Mouse (Mus musculus): ENCODE results near the gene Cd36.

- TF ChIP-seq E2F4 (IDR thresholded peaks at IDR 0.05; ENCODE audit: insufficient read depth) (no peak), MYOD1 (IDR thresholded peaks at IDR 0.05; ENCODE audit: control insufficient read depth in 1 of 3, insufficient read length in 2 of 3, low read depth in 2 of 3) (no peak), POLR2A (IDR thresholded peaks at IDR 0.05; ENCODE audit: insufficient read length, low read depth) (no peak), MYOG (IDR thresholded peaks at IDR 0.05; ENCODE audit: control insufficient read depth in 1 of 3, insufficient read depth in 1 of 3, insufficient read length in 2 of 3, low read depth in 2 of 3) (no peak), TCF12 (IDR thresholded peaks at IDR 0.05; ENCODE audit: insufficient read depth, poor library complexity, severe bottlenecking) (no peak), CEBPB (IDR thresholded peaks at IDR 0.05; ENCODE audit: insufficient read depth, poor library complexity, severe bottlenecking) (no peak), MAX (IDR thresholded peaks at IDR 0.05; ENCODE audit: low read depth) (no peak), USF1 (IDR thresholded peaks at IDR 0.05; ENCODE audit: low read depth) (no peak), REST (IDR thresholded peaks at IDR 0.05; ENCODE audit: insufficient read depth, insufficient read length) (no peak), POLR2AphosphoS2 (IDR thresholded peaks at IDR 0.05; ENCODE audit: insufficient read length, low read depth) (no peak), SRF (IDR thresholded peaks at IDR 0.05; ENCODE audit: control insufficient read depth, insufficient read length, low read depth) (no peak), TCF3 (IDR thresholded peaks at IDR 0.05; ENCODE audit: insufficient read length, low read depth) (no peak)
These were observed 53.1 kb downstream of the Cd36 start for GRCm38 (mm10) chr5:17835302-17836097.

Data from myocyte (in vitro differentiated cells).